Mouse (Mus musculus): ENCODE measurements at regions not wholly inside any gene's neighbourhood (a gene's known extent, or its start where the extent isn't known, plus 50 kb on each side); places are given as distances from the start of the nearest gene placed in this dataset.

DNA sequence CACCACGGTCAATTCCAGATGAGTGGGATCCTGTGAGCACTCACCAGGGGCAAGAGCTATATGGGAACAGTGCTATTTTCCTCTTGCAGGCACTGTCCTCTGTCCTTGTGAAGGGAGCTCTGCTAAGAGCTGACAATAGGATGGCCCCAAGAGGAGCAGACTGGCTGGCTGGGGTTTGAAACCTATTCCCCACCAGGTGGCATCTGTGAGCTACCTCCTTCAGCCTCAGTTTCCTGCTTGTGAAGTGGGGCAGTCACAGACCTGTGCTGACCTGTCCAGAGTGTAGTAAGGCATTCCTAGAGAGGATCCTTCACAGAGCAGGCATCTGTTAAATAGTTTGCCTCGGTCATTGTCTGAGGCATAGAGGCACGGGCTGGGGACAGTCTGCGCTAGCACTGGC lies 71.8 kb upstream of the Lrpap1 start:
- no peaks in the 10 kb centered on the region for H3K36me3 ChIP-seq
- no peak for ATAC-seq (ENCODE audit: insufficient number of reproducible peaks, insufficient read depth, low FRiP score, low TSS enrichment)
- H3K4me2 ChIP-seq (replicated peaks) = no peak overlapping the region
- WGBS = 69% methylated on average over 4 of the region's 4 CpGs
- no peaks in the 10 kb centered on the region for H3K27me3 ChIP-seq
- no peak overlapping the region for H3K4me3 ChIP-seq
- no peak overlapping the region for H3K9ac ChIP-seq
- no peak overlapping the region for H3K27ac ChIP-seq
- no peaks in the 10 kb centered on the region for H3K9me3 ChIP-seq
- no peaks in the 10 kb centered on the region for H3K4me1 ChIP-seq

DNA sequence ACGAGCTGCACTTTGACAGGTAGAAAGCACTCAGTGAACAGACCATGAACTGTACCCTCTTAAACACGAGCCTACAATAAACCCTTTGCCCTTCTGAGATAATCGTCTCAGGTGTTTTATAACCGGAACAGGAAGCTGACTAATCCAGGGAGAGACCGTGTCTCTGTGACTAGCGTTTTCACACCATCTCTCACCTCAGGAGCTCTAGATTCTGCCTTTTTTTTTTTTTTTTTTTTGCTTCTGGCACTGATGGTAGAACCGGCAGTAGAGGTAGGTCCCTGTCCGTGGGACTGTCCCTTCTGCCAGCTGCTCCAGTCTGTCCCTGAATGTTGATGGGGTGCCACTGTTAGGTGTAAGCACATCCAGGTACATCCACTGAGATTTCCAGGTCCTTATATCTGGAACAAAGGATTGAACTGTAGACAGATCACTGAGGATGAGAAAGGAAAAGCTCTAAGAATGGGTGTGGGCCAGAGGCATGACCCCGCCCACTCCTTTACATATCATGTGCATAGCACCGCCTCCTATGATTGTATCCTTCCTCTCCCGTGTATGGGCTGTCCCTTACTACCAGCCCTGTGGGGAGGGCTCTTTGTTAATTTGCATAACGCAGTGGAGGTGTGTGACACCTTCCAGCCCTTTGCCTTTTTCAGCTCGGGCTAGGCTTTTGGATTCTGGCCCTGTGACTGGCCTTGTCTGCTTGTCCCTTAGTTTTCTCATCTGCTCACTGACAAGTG lies 70.7 kb upstream of the Lrpap1 start:
- WGBS = 47% methylated on average over 13 of the region's 13 CpGs
- H3K27me3 ChIP-seq = no peaks in the 10 kb centered on the region
- no peaks in the 10 kb centered on the region for H3K9me3 ChIP-seq
- no peak overlapping the region for H3K9ac ChIP-seq
- ATAC-seq (ENCODE audit: insufficient number of reproducible peaks, insufficient read depth, low FRiP score, low TSS enrichment) = no peak
- H3K27ac ChIP-seq = no peak overlapping the region
- H3K4me2 ChIP-seq (replicated peaks) = no peak overlapping the region
- no peaks in the 10 kb centered on the region for H3K36me3 ChIP-seq
- no peaks in the 10 kb centered on the region for H3K4me1 ChIP-seq
- H3K4me3 ChIP-seq = no peak overlapping the region

DNA sequence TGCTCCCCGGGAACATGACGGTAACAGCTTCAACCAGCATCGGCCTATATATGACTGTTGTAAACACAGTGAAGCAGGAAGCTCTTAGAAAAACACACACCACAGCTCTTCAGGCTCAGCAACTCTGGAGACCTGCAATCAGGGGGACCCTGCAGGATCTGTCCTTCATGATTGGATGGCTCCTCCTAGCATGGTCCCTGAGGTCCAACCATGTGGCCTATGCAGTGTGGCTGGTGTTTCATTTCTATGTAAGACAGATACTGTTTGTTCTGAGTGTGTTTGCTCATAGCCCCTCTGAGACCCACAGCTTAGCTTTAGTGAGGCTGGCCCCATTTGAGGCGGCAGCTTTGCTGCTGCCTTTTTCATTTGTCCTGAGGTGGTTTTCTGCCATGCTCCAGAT lies 68.8 kb upstream of the Lrpap1 start:
- Histone ChIP-seq H3K4me1 (no peaks in the 10 kb centered on the region), H3K36me3 (no peaks in the 10 kb centered on the region), H3K27ac (no peak overlapping the region), H3K27me3 (no peaks in the 10 kb centered on the region), H3K9ac (no peak overlapping the region), H3K9me3 (no peaks in the 10 kb centered on the region), H3K4me2 (replicated peaks) (no peak overlapping the region), H3K4me3 (no peak overlapping the region)
- no peak for ATAC-seq (ENCODE audit: insufficient number of reproducible peaks, insufficient read depth, low FRiP score, low TSS enrichment)
- 60% methylated on average over 4 of the region's 4 CpGs for WGBS

DNA sequence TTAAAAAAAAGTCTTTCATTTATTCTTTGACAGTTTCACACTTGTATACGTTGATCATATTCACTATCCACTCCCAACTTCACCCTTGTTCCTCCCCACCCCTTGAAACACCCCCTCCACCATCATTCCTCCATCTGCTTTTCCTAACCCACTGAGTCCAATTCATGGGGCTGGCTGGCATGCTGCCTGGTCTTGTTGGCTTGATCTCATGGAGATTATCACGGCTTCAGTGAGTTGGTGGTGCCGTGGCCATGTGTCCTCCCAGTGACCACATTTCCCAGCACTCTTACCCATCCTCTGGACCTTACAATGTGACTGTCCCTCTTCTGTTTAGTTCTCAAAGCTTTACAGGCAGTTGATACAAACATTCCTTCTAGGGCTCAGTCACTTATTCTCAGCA lies 65.8 kb upstream of the Lrpap1 start:
- ATAC-seq (ENCODE audit: insufficient number of reproducible peaks, insufficient read depth, low FRiP score, low TSS enrichment) = no peak
- Histone ChIP-seq H3K27ac (no peak overlapping the region), H3K4me3 (no peak overlapping the region), H3K4me2 (replicated peaks) (no peak overlapping the region), H3K9ac (no peak overlapping the region), H3K4me1 (no peaks in the 10 kb centered on the region), H3K27me3 (no peaks in the 10 kb centered on the region), H3K9me3 (no peaks in the 10 kb centered on the region; the same call in 1 of the 2 replicates), H3K36me3 (no peaks in the 10 kb centered on the region)
- WGBS = 84% methylated on average over 3 of the region's 3 CpGs

DNA sequence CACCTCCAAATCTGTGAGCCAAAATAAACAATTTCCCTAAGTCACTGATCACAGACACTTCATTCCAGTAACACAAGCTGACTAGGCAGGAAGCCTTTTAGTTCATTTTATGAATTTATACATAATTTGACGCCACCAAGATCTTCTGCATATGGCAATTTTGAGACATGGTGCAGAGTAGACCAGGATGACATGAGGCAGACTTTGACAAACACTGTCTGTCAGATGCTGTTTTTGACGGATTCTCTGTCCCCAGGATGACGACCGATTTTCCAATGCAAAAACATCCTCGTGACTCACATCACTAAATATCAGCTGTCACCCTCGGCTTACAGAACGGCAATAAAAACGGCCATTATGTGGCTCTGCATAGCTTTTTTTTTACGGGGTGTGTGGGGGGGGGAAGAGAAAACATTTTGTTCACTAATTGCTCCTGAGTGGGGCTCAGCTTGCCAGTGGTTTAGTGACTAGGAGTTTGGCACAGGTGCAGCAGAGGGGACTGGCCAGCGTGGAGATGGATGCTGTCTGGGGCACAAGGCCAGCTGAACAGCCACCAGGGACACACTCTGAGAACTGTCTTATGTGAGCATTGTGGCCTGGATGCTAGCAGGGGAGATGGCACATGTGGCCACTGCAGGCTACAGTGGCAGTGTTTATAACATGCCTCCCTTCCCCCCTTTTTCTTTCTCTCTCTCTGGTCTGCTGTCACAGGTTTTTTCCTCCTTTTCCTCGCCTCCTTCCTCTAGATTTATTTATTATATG lies 65.0 kb upstream of the Lrpap1 start:
- 83% methylated on average over 11 of the region's 11 CpGs for WGBS
- no peaks in the 10 kb centered on the region; the same call in 1 of the 2 replicates for H3K9me3 ChIP-seq
- no peak overlapping the region for H3K27ac ChIP-seq

DNA sequence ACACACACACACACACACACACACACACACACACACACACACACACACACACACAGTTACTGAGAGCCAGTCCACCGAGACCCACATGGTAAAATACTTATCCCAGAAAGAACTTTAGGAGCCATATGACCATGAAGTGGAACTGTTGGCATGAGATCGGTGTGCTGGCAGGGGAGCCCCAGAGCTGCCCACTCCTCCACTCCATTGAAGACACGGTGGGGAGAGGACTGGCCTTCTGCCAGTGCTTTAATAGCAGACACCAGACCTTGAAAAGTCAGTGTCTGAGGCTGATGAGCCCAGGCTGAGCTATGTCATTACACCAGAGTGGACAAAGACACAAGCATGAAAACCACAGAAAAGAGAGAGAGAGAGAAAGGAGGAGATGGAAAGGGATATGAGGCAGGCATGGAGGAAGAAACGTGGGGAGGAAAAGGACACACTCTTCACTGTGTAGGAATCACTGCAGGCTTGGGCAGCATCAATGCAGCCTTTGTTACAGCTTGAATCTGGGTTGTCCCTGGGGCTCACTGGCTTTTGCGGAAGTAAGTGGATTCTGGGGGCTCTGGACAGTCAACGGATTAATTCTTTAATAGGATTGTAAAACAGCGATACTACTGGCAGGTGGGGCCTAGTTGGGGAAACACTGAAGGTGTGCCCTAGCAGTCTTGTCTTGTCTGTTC lies 64.2 kb upstream of the Lrpap1 start:
- Histone ChIP-seq H3K27ac (no peak overlapping the region), H3K9ac (no peak overlapping the region), H3K4me1 (no peaks in the 10 kb centered on the region), H3K27me3 (no peaks in the 10 kb centered on the region), H3K4me2 (replicated peaks) (no peak overlapping the region), H3K36me3 (no peaks in the 10 kb centered on the region), H3K4me3 (no peak overlapping the region), H3K9me3 (no peaks in the 10 kb centered on the region; the same call in 1 of the 2 replicates)
- ATAC-seq (ENCODE audit: insufficient number of reproducible peaks, insufficient read depth, low FRiP score, low TSS enrichment) = no peak
- WGBS = 68% methylated on average over 7 of the region's 7 CpGs

More for the DNA sequence above, 65.0 kb upstream of the Lrpap1 start:
- H3K36me3 ChIP-seq = no peaks in the 10 kb centered on the region
- H3K4me1 ChIP-seq = no peaks in the 10 kb centered on the region
- H3K4me3 ChIP-seq = no peak overlapping the region
- no peak overlapping the region for H3K4me2 ChIP-seq (replicated peaks)
- H3K27me3 ChIP-seq = no peaks in the 10 kb centered on the region
- H3K9ac ChIP-seq = no peak overlapping the region
- ATAC-seq (ENCODE audit: insufficient number of reproducible peaks, insufficient read depth, low FRiP score, low TSS enrichment) = no peak

DNA sequence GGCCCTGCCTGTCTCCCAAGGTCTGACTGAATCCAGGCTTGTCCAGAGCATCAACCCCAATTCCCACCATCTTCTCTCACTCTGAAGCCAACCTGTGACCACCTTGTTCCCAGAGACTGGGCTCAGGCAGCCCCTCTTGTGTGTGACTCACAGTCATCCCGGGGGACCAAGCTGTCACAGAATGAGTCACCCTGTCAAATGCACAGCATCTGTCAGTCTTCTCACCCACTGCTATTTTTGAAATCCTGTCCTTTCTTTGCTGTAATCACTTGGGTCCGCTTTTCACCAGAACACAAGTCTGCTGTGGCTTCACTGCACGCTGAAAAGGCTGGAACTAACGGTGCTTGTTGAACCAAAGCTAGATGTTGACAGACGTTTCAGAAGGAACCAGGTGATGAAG lies 63.3 kb upstream of the Lrpap1 start:
- Histone ChIP-seq H3K4me2 (replicated peaks) (no peak overlapping the region), H3K27ac (no peak overlapping the region), H3K4me1 (no peaks in the 10 kb centered on the region), H3K36me3 (no peaks in the 10 kb centered on the region), H3K9ac (no peak overlapping the region), H3K9me3 (no peaks in the 10 kb centered on the region; the same call in 1 of the 2 replicates), H3K27me3 (no peaks in the 10 kb centered on the region), H3K4me3 (no peak overlapping the region)
- 73% methylated on average over 5 of the region's 5 CpGs for WGBS
- ATAC-seq (ENCODE audit: insufficient number of reproducible peaks, insufficient read depth, low FRiP score, low TSS enrichment) = no peak

DNA sequence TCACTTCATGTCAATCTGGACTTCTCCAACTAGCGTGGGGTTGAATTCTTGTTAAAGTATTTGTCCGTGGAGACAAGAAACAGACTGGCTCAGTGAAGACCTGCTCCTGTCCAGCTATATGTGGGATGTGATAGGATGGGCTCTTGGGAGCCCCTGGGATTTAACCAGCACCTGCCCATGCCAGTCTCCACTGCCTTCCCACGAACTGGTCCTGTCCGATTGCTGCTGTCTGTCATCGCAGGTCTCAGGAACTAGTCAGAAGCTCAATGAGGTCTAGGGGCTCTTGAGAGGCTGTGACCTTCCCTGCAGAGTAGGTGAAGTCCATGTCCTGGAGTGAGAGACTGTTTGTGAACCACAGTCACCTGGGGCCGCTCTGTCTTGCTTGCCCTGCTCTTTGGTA lies 62.8 kb upstream of the Lrpap1 start:
- Histone ChIP-seq H3K27ac (no peak overlapping the region), H3K9ac (no peak overlapping the region), H3K36me3 (no peaks in the 10 kb centered on the region), H3K27me3 (no peaks in the 10 kb centered on the region), H3K4me3 (no peak overlapping the region), H3K4me2 (replicated peaks) (no peak overlapping the region), H3K9me3 (no peaks in the 10 kb centered on the region; the same call in 1 of the 2 replicates), H3K4me1 (no peaks in the 10 kb centered on the region)
- no peak for ATAC-seq (ENCODE audit: insufficient number of reproducible peaks, insufficient read depth, low FRiP score, low TSS enrichment)
- WGBS = 91% methylated on average over 6 of the region's 6 CpGs

DNA sequence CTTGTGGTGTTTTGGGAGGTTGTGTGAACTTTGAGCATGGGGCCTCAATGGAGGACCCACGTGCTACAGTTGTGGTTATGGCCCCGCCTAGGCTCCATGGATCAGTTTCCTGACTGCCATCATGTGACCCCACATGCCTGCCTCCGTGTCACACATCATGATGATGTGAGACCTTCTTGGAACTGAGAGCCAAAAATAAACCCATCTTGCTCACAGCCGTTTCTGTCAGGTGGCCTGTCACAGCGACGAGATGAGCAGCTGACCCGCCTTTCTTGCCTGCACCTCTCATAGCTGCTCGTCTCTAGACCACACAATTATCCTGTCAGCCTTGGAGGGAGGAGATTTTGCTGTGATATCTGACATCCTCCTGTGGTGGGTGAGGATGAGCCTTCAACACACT lies 60.4 kb upstream of the Lrpap1 start:
- H3K27me3 ChIP-seq = no peaks in the 10 kb centered on the region
- no peak overlapping the region for H3K4me2 ChIP-seq (replicated peaks)
- H3K4me3 ChIP-seq = no peak overlapping the region
- WGBS = 76% methylated on average over 8 of the region's 8 CpGs
- no peak for ATAC-seq (ENCODE audit: insufficient number of reproducible peaks, insufficient read depth, low FRiP score, low TSS enrichment)
- no peak overlapping the region for H3K27ac ChIP-seq
- H3K36me3 ChIP-seq = no peaks in the 10 kb centered on the region
- H3K9ac ChIP-seq = no peak overlapping the region
- no peaks in the 10 kb centered on the region; the same call in 1 of the 2 replicates for H3K9me3 ChIP-seq
- no peaks in the 10 kb centered on the region for H3K4me1 ChIP-seq

DNA sequence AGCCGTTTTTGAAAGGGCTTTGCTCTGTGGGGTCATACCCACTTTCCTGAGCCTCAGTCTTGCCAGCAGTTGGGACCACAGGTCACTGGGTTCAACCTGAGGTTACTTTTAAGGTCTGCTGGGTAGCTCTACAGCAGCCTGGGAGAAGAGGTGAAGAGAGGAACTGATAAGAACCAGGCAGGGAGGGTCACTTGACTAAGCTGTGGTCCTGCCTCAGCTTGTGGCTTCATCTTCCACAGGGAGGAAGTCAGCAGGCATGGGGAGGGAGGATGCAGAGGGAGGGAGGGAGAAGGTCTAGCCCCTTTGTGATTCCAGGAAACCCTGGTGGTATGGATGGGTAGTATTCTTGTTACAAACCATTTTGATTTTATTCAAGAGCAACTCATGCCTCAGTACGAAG lies 59.9 kb upstream of the Lrpap1 start:
- 66% methylated on average over 2 of the region's 2 CpGs for whole genome bisulfite sequencing
- no peak overlapping the region for H3K4me2 ChIP-seq (replicated peaks)
- no peak overlapping the region for H3K27ac ChIP-seq
- no peaks in the 10 kb centered on the region for H3K4me1 ChIP-seq
- no peaks in the 10 kb centered on the region for H3K36me3 ChIP-seq
- peaks cover 1% of the 10 kb centered on the region; the same call in 1 of the 2 replicates for H3K27me3 ChIP-seq
- no peaks in the 10 kb centered on the region; the same call in 1 of the 2 replicates for H3K9me3 ChIP-seq
- H3K9ac ChIP-seq = no peak overlapping the region
- no peak for ATAC-seq (ENCODE audit: insufficient number of reproducible peaks, insufficient read depth, low FRiP score, low TSS enrichment)
- H3K4me3 ChIP-seq = no peak overlapping the region

DNA sequence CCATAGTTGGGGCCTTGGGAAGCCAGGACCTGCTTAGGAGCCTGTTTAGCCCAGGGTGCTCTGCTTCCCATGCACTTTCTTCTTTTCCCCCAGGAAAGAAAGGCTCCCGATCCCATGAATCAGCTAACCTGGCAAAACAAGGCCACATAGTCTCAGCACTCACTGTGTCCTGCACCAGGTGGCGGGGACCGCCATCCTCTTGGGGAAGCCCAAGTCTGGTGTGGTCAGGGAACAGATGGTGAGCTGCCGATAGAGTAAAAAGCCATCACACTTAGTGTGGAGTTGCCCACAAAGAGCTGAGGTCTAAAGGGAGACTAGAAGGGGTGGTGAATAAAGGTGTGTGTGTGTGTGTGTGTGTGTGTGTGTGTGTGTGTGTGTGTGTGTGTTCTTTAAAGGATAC lies 57.0 kb upstream of the Lrpap1 start:
- Histone ChIP-seq H3K27ac (no peak overlapping the region), H3K4me3 (no peak overlapping the region), H3K9ac (no peak overlapping the region), H3K36me3 (no peaks in the 10 kb centered on the region), H3K4me2 (replicated peaks) (no peak overlapping the region), H3K4me1 (peaks cover 25% of the 10 kb centered on the region), H3K27me3 (peaks cover 7% of the 10 kb centered on the region; the same call in 1 of the 2 replicates), H3K9me3 (no peaks in the 10 kb centered on the region)
- ATAC-seq (ENCODE audit: insufficient number of reproducible peaks, insufficient read depth, low FRiP score, low TSS enrichment) = no peak
- WGBS = 91% methylated on average over 4 of the region's 4 CpGs

DNA sequence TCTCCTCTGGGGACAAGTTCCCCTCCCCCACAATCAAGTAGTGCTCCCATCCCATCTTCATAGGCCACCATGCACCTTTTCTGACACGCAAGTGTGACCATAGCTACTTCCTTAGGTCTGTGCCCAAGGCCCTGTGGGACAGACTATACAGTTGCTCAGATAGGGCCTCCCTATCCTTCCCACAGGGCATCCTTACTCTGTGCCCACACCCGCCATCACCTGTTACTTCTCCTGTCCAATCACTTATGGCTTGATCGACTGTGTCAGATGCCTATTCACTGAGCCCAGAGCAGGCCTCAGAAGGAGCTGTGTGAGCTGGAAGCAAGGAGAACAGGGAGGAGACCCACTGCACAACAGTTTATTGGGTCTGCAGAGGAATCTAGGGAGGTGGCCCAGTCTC lies 56.6 kb upstream of the Lrpap1 start:
- peaks cover 9% of the 10 kb centered on the region; the same call in 1 of the 2 replicates for H3K27me3 ChIP-seq
- H3K9me3 ChIP-seq = no peaks in the 10 kb centered on the region
- no peak overlapping the region for H3K27ac ChIP-seq
- no peak for ATAC-seq (ENCODE audit: insufficient number of reproducible peaks, insufficient read depth, low FRiP score, low TSS enrichment)
- 92% methylated on average over 3 of the region's 3 CpGs for WGBS
- no peaks in the 10 kb centered on the region for H3K36me3 ChIP-seq
- no peak overlapping the region for H3K4me2 ChIP-seq (replicated peaks)
- H3K9ac ChIP-seq = no peak overlapping the region
- H3K4me1 ChIP-seq = peaks cover 27% of the 10 kb centered on the region
- H3K4me3 ChIP-seq = no peak overlapping the region

All from embryonic facial prominence, embryonic 12.5 days (tissue).